ENCODE assay signal across 10 mouse cellular contexts in genomic region chr16:33884201-33884600, GRCm38 (mm10). TPM values are rescaled to one million over a fixed set of nuclear protein-coding genes. Genes with fewer than 3 reads are reported as not detected.
A peak's percentile ranks its signal among the peaks of the same experiment; 100 is the strongest.
DNase-seq lines count a peak whose midpoint lies in the region; ATAC-seq and TF ChIP-seq lines count a peak whose summit lies in the region.
"Had no signal": no experiment of that assay in that cellular context is flagged by ENCODE, and none has a peak within 500 bp of the region (broad histone marks: within the 10 kb centered on the region; RNA-seq: fewer than 3 reads in every experiment).

No protein-coding gene starts in this region.

- peaks cover 14% of the 10 kb centered on the region for H3K36me3 ChIP-seq in heart, adult 2 months (ENCODE audit: control insufficient read depth, insufficient read depth, low read length)
- no peaks in the 10 kb centered on the region for H3K36me3 ChIP-seq in embryonic facial prominence, embryonic 15.5 days
- H3K36me3 ChIP-seq in midbrain, embryonic 16.5 days (ENCODE audit: control insufficient read depth, insufficient read depth, low read length), result no peaks in the 10 kb centered on the region

- TF ChIP-seq EP300 in heart, adult 2 months (IDR thresholded peaks at IDR 0.05; ENCODE audit: insufficient read depth, low read depth, low read length), result no peak

- H3K27ac ChIP-seq in heart, adult 2 months, result peak overlapping the region; percentile 3; the same call in 1 of the 2 replicates
- peak overlapping the region; percentile 88 for H3K27ac ChIP-seq in embryonic facial prominence, embryonic 15.5 days (replicated peaks)
- H3K27ac ChIP-seq in midbrain, embryonic 16.5 days (ENCODE audit: low read length), result peak overlapping the region; percentile 51; the same call in 1 of the 2 replicates

- intact Hi-C loops in heart, adult 2 months (cut with DNase I), result no loop called here
- intact Hi-C loops in heart, postnatal 14 days (cut with DNase I), result no loop called here
- intact Hi-C loops in left cerebral cortex, postnatal 4 days (cut with DNase I), result no loop called here

- H3K9ac ChIP-seq in heart, adult 2 months (ENCODE audit: low read depth, low read length), result no peak overlapping the region
- H3K9ac ChIP-seq in embryonic facial prominence, embryonic 15.5 days, result no peak overlapping the region
- H3K9ac ChIP-seq in midbrain, embryonic 16.5 days (ENCODE audit: low read depth, low read length), result no peak overlapping the region

- H3K4me3 ChIP-seq in heart, adult 2 months, result no peak overlapping the region
- no peak overlapping the region for H3K4me3 ChIP-seq in embryonic facial prominence, embryonic 15.5 days (replicated peaks)
- H3K4me3 ChIP-seq in midbrain, embryonic 16.5 days (ENCODE audit: low read depth, low read length), result no peak overlapping the region

- no peaks in the 10 kb centered on the region for H3K79me2 ChIP-seq in heart, adult 2 months (replicated peaks; ENCODE audit: control insufficient read depth, insufficient read depth, low read length)

- H3K9me3 ChIP-seq in embryonic facial prominence, embryonic 15.5 days (replicated peaks), result no peaks in the 10 kb centered on the region
- H3K9me3 ChIP-seq in midbrain, embryonic 16.5 days (replicated peaks; ENCODE audit: control insufficient read depth, low read length, poor library complexity, severe bottlenecking), result no peaks in the 10 kb centered on the region

- TF ChIP-seq POLR2A in heart, adult 2 months (IDR thresholded peaks at IDR 0.05; ENCODE audit: insufficient read depth, low read depth, low read length), result no peak

- ATAC-seq in embryonic facial prominence, embryonic 15.5 days (ENCODE audit: insufficient number of reproducible peaks, low FRiP score, low TSS enrichment, low read depth), result no peak
- ATAC-seq in midbrain, embryonic 16.5 days, result no peak

- no peak for TF ChIP-seq CTCF in heart, adult 2 months (IDR thresholded peaks at IDR 0.05)

- H3K4me2 ChIP-seq in embryonic facial prominence, embryonic 15.5 days (replicated peaks), result no peak overlapping the region
- no peak overlapping the region for H3K4me2 ChIP-seq in midbrain, embryonic 16.5 days (ENCODE audit: low read length)

- WGBS in heart, adult 2 months, result 59% methylated on average over 5 of the region's 5 CpGs
- WGBS in embryonic facial prominence, embryonic 15.5 days, result 65% methylated on average over 5 of the region's 5 CpGs
- WGBS in midbrain, embryonic 16.5 days, result 49% methylated on average over 5 of the region's 5 CpGs

- H3K4me1 ChIP-seq in heart, adult 2 months (ENCODE audit: control insufficient read depth, insufficient read depth, low read length), result peaks cover 28% of the 10 kb centered on the region
- H3K4me1 ChIP-seq in embryonic facial prominence, embryonic 15.5 days, result peaks cover 63% of the 10 kb centered on the region
- 0 out of 2 replicates have a peak, but pooled peaks cover 3% of the 10 kb centered on the region for H3K4me1 ChIP-seq in midbrain, embryonic 16.5 days (ENCODE audit: control insufficient read depth, insufficient read depth, low read length)

- H3K27me3 ChIP-seq in heart, adult 2 months (ENCODE audit: control insufficient read depth, insufficient read depth, low read length), result no peaks in the 10 kb centered on the region
- H3K27me3 ChIP-seq in embryonic facial prominence, embryonic 15.5 days, result no peaks in the 10 kb centered on the region
- H3K27me3 ChIP-seq in midbrain, embryonic 16.5 days (ENCODE audit: control insufficient read depth, insufficient read depth, low read depth, low read length), result no peaks in the 10 kb centered on the region

- no peak for DNase-seq in heart, adult 2 months
- DNase-seq in heart, postnatal 14 days, result no peak
- DNase-seq in left cerebral cortex, postnatal 4 days, result peak; percentile 23
- no peak for DNase-seq in left cerebral cortex, adult 8-10 months (ENCODE audit: low spot score in 2 of 2)
- DNase-seq in frontal cortex, postnatal 14 days (ENCODE audit: low spot score in 2 of 2), result no peak
- no peak for DNase-seq in frontal cortex, postnatal 10 days (ENCODE audit: low spot score in 2 of 2)
- DNase-seq: liver; right cerebral cortex, postnatal 4 days had no signal

RNA-seq across cellular contexts. Expression of gene Itgb5, which starts 54.7 kb away (rescaled TPM):
- 10 to 100 TPM; 83.2 to 95.3 TPM for total RNA-seq in heart, adult 2 months (2021)
- polyA plus RNA-seq in heart, adult 2 months (2012; rRNA removed), result 95.7 and 123 TPM in 2 replicates
- total RNA-seq in heart, postnatal 14 days (2021), result 10 to 100 TPM; 66.7 to 72.8 TPM
- total RNA-seq in left cerebral cortex, postnatal 4 days (2021), result 10 to 100 TPM; 26.0 to 26.4 TPM
- total RNA-seq in left cerebral cortex, adult 8-10 months (2022), result 10 to 100 TPM; 42.5 to 81.2 (median 53.6) TPM
- polyA plus RNA-seq in embryonic facial prominence, embryonic 15.5 days (2015; fragmentation: Nextera tagmentation; extraction: Ambion mirVana), result 118 and 123 TPM in 2 replicates
- polyA plus RNA-seq in midbrain, embryonic 16.5 days (2015; fragmentation: Nextera tagmentation; extraction: Ambion mirVana), result 13.5 and 15.1 TPM in 2 replicates

Comparison
In these comparisons a context has a peak if more than half of its experiments do, and no peak if none do; other contexts are left out.
1. H3K27ac ChIP-seq: peak in every context shown above with its lines; median percentile 88 in embryonic facial prominence, embryonic 15.5 days; 51 in midbrain, embryonic 16.5 days; 3 in heart, adult 2 months.